Mouse (Mus musculus): ENCODE measurements around the gene Mterf4.

Mterf4 gene

GRCm38 (mm10) chr1:93267207-93267606 lies 38.5 kb downstream of the Mterf4 start:
- DNase-seq (ENCODE audit: low read depth): no peak

GRCm38 (mm10) chr1:93257560-93257959 lies 48.2 kb downstream of the Mterf4 start:
- no peak for DNase-seq (ENCODE audit: low read depth)

- DNase-seq (ENCODE audit: low read depth): no peak
These were observed 50.0 kb downstream of the Mterf4 start for GRCm38 (mm10) chr1:93255761-93256160.

GRCm38 (mm10) chr1:93252586-93252985 lies 53.1 kb downstream of the Mterf4 start:
- DNase-seq (ENCODE audit: low read depth): peak; percentile 67

Data from fibroblast of lung, adult 2 months (primary cell).